Mouse (Mus musculus): Measurements from ENCODE around the gene Emc6.

DNA sequence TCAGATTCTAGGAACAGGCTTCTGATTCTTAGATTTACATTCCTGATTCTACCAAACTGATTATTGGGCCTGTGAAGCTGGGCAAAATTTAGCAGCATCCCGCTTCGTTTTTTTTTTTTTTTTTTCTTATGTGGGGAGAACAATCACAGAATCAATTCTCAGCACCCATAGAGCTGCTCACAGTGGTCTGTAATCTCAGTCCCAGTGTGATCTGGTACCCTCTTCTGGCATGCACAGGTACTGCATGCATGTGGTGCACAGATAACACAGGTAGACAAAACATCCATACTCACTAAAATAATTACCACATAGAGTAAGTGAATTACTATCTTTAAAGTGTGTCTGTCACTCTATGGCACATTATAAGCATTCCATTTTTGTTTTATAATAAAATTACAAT is 30.8 kb upstream of the Emc6 start:
- TF ChIP-seq POLR2A (IDR thresholded peaks at IDR 0.05; ENCODE audit: insufficient read depth, low read depth, low read length): no peak
- TF ChIP-seq EP300 (IDR thresholded peaks at IDR 0.05; ENCODE audit: insufficient read depth, low read depth, low read length): no peak
- TF ChIP-seq CTCF (IDR thresholded peaks at IDR 0.05): peak; percentile 48
